Mouse (Mus musculus) liver, adult (tissue): Measurements from ENCODE around the gene Usp42.

Experiments used
- GATA4 ChIP-seq: IDR thresholded peaks from 2 replicates; pipeline ENCODE4 v1.6.1; 2014; ENCODE audit warnings: mild to moderate bottlenecking, low read length; ENCODE audit not compliant: insufficient replicate concordance

The Usp42 gene

DNA sequence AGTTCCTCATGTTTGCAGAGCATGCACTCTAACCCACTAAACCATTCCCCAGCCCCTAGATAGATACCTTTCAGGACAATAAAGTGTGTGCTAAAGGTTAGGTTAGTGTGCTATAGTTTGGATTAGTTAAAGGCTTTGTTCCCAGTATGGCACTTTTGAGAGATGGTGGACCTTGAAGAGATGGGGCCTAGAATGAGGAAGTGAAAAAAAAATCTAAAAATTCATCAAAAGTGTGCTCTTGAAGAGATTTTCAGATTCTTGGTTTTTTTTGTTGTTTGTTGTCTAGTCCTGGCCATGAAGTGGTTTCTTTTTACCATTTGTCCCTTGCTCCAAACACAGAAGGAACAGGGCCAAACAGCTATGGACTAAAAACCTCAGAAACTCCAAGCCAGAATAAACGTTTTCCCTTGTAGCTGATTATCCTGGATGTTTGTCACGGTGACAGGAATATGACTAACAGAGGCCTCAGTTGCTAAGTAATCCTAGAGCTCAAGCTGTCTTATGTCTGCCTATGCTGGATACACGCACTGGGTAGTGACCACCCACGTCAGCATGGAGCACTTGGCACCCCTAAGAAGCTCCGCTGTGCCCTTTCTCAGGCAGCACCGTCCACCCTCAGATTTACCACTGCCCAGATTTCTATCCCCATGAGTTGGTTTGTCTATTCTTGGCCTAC lies 61.2 kb downstream of the Usp42 start:
- no peak for TF ChIP-seq GATA4

DNA sequence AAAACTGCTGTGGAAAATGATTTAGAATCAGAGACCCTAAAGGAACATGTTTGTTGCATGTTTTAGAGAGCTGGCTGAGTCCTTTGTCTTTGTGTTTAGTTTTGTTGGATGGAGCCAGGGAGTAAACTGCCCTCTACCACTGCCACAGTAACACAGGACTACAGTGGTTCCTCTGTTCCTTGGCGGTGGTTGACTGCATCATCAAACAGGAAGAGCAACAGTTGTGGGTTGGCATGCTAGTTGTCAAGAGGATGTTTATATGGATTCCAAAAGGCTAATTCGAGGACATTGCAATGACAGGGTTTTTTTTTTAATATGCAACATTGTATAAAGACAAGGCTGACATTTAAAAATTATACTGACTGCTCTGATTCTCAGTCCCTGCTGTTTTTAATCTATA lies 62.2 kb downstream of the Usp42 start:
- no peak for TF ChIP-seq GATA4

DNA sequence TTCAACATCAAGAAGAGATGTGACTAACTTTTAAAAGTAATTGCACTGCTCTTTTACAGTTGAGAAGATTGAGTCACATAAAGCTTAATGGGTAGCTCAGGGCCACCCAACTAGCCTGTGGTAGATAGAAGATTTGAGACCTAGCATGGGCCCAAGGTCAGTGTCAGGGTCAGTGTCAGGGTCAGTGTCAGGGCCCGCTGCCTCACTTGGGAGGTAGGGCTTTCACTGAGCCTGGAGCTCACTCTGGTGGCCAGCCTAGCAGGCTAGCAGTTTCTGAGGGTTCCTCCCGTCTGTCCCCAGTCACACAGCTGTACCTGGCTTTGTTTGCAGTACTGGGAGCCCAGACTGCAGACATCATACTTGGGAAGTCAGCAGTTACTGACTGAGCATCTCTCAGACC lies 62.7 kb downstream of the Usp42 start:
- no peak for TF ChIP-seq GATA4

DNA sequence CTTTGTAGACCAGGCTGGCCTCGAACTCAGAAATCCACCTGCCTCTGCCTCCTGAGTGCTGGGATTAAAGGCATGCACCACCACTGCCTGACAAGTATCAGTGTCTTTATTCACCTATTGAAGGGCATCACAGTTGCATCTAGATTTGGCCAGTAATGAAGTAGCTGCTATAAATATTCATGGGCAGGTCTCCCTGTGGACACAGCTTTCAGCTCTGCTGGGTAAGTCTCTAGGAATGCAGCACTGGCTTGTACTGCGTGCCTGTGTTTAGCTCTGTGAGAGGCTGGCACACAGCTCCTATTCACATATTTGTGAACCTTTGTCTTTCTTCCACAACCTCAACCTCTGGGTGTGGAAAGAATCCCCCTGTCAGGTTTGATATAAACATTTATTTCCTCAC lies 63.2 kb downstream of the Usp42 start:
- TF ChIP-seq GATA4, result no peak

DNA sequence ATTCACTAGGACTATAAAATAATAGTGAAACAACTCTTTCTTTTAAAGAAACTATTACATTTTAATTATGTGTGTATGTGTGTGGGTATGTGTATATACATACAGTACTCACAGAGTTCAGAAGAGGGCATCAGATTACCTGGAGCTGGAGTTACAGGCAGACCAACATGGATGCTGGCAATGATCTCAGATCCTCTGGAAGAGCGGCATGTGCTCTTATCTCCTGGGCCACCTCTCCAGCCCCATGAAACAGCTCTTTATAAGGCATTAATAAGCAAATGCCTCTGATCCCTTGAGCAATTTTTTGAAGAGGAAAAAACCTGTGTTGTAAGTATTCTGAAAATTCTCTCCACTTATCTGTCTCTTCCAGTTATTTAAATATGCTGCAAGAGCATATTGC lies 66.1 kb downstream of the Usp42 start:
- TF ChIP-seq GATA4, result no peak

DNA sequence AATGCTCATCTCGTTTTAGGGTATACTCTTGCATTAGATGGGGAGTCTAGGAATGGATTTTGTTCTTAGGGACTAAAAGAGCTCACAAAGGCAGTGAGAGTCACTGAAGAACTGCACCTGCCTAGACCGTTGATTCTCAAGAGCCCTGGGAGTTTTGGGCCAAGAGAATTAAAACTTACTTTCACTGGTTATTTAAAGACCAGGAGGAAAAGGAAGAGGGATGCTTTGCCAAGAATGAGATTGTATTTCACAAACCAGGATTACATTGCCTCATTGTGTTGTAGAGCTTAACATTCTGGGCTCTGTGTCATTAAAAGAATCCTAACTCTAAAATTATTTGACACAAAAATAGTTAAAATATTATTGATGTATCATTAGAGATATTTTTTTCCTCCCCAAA lies 66.5 kb downstream of the Usp42 start:
- no peak for TF ChIP-seq GATA4

DNA sequence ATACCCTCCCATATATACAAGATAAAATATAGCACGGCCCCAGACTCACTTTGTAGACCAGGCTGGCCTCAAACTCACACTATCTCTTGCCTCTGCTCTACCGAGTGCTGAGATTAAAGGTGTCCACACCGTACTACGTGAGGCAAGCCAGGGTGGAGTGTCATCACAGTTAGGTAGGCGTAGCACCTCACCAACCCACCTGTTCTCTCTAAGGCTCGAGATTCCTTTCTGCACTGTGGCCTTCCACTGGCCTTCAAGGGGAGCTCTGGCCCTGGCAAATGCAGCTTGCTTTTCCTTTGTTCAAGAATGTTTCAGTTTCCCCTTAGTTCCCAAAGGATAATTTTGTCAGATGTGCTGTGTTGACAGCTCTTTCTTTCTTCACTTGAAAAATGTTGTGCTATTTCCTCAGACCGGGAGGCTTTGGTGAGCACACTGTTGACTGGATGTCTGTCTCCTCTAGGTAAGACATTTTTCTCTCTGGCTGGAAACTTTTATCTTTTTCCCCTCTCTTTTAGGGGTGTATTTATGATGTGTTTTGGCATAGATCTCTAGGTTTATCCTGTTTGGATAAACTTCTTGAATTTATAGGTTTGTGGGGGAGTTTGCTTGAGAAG lies 68.9 kb downstream of the Usp42 start:
- TF ChIP-seq GATA4, result no peak
